Mouse (Mus musculus): ENCODE results near the gene Robo1. TPM values are rescaled to one million over a fixed set of nuclear protein-coding genes. Genes with fewer than 3 reads are reported as not detected.

Gene Robo1
- polyA plus RNA-seq, 1 experiment from 2014 or later = 58.1 TPM

DNA sequence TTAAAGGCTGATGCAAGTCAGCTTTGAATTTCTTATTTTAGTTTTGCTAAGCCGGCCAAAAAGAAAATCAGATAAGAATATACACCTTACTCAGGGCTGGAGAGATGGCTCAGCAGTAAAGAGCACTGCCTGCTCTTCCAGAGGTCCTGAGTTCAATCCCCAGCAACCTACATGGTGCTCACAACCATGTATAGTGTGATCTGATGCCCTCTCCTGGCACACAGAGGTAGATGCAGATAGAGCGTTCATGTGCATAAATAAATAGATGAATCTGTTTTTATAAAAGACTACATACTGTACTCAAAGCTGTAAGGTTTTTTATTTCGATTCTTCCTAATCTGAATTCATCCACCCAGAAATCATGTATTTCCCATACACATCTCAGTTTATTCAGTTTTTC, 655.7 kb downstream of the Robo1 start:
- Histone ChIP-seq H3K4me1 (replicated peaks; ENCODE audit: control insufficient read depth, insufficient read depth, low read length) (peaks cover 12% of the 10 kb centered on the region), H3K9ac (replicated peaks; ENCODE audit: low read depth, low read length) (no peak overlapping the region), H3K4me2 (ENCODE audit: low read length) (no peak overlapping the region), H3K9me3 (ENCODE audit: control insufficient read depth, low read length) (0 out of 2 replicates have a peak, but pooled peaks cover 5% of the 10 kb centered on the region), H3K27ac (ENCODE audit: low read length) (no peak overlapping the region), H3K36me3 (ENCODE audit: control insufficient read depth, insufficient read depth) (no peaks in the 10 kb centered on the region; the same call in none of the 2 replicates), H3K27me3 (replicated peaks; ENCODE audit: control insufficient read depth, insufficient read depth, low read length) (no peaks in the 10 kb centered on the region), H3K4me3 (replicated peaks; ENCODE audit: low read length) (no peak overlapping the region)
- ATAC-seq = no peak
- WGBS = 95% methylated on average over 3 of the region's 3 CpGs

DNA sequence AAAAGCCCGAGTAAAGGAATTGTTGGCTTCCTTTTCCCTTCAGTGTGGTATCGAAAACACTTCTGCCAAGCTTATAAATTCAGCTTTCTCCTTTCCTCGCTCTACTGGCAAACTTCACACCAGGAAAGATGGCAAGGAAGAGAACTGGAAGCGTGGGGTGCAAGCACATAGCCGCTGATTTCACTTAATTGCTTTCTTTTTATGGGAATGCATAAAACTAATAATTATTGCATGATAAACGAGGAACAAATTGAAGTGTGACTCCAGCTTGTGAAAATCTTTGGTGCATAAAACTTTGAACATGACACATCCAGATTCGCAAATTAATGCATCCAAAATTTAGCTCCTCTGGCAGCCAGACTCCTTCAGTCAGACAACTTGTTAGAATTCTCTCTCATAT, 659.4 kb downstream of the Robo1 start:
- ATAC-seq = peak; percentile 78

DNA sequence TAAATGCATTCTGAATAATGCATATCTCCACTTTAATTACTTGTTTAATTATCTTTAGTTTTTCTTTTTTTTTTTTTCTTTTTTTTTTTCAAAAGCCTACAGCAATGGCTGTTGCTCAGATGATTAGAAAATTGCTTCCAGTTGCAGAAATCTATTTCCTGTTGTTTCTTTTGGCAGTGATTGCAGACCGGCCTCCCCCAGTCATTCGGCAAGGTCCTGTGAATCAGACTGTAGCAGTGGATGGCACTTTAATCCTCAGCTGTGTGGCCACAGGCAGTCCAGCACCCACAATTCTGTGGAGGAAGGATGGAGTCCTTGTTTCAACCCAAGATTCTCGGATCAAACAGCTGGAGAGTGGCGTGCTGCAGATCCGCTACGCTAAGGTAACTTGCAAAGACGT, 661.9 kb downstream of the Robo1 start:
- ATAC-seq = no peak
- Histone ChIP-seq H3K27me3 (replicated peaks; ENCODE audit: control insufficient read depth, insufficient read depth, low read length) (no peaks in the 10 kb centered on the region), H3K9me3 (ENCODE audit: control insufficient read depth, low read length) (no peaks in the 10 kb centered on the region), H3K36me3 (ENCODE audit: control insufficient read depth, insufficient read depth) (0 out of 2 replicates have a peak, but pooled peaks cover 3% of the 10 kb centered on the region), H3K9ac (replicated peaks; ENCODE audit: low read depth, low read length) (no peak overlapping the region), H3K4me3 (replicated peaks; ENCODE audit: low read length) (no peak overlapping the region), H3K4me2 (ENCODE audit: low read length) (no peak overlapping the region), H3K4me1 (replicated peaks; ENCODE audit: control insufficient read depth, insufficient read depth, low read length) (peaks cover 6% of the 10 kb centered on the region), H3K27ac (ENCODE audit: low read length) (peak overlapping the region; percentile 18; the same call in 1 of the 2 replicates)
- WGBS = 77% methylated on average over 7 of the region's 7 CpGs

More for the DNA sequence above, 659.4 kb downstream of the Robo1 start:
- Histone ChIP-seq H3K36me3 (ENCODE audit: control insufficient read depth, insufficient read depth) (no peaks in the 10 kb centered on the region; the same call in 1 of the 2 replicates), H3K4me3 (replicated peaks; ENCODE audit: low read length) (no peak overlapping the region), H3K27ac (ENCODE audit: low read length) (peak overlapping the region; percentile 58; the same call in 1 of the 2 replicates), H3K9me3 (ENCODE audit: control insufficient read depth, low read length) (0 out of 2 replicates have a peak, but pooled peaks cover 5% of the 10 kb centered on the region), H3K4me2 (ENCODE audit: low read length) (no peak overlapping the region), H3K27me3 (replicated peaks; ENCODE audit: control insufficient read depth, insufficient read depth, low read length) (no peaks in the 10 kb centered on the region), H3K9ac (replicated peaks; ENCODE audit: low read depth, low read length) (no peak overlapping the region), H3K4me1 (replicated peaks; ENCODE audit: control insufficient read depth, insufficient read depth, low read length) (peaks cover 6% of the 10 kb centered on the region)
- 43% methylated on average over 7 of the region's 7 CpGs for WGBS

DNA sequence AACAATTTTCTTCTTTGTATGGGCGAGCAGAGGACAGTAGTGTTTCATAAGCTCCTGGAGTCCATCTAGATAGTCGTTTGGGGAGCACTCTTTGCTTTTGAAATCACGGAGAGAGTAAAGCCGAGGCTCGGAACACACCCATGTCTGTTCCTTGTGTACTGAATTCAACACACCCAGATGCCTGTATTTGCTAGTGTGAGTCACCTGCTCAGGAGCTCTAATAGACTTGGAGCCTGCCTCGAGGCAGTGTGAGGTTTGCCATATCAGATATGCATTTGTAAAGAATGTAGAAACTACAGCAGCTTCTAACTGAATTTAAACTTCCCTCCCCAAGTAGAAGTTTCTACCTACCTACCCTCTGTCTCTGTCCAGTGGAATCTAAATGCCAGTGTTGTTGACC, 665.6 kb downstream of the Robo1 start:
- no peaks in the 10 kb centered on the region for H3K27me3 ChIP-seq (replicated peaks; ENCODE audit: control insufficient read depth, insufficient read depth, low read length)
- no peaks in the 10 kb centered on the region for H3K9me3 ChIP-seq (ENCODE audit: control insufficient read depth, low read length)
- WGBS = 74% methylated on average over 6 of the region's 6 CpGs
- H3K36me3 ChIP-seq (ENCODE audit: control insufficient read depth, insufficient read depth) = 0 out of 2 replicates have a peak, but pooled peaks cover 3% of the 10 kb centered on the region
- H3K4me1 ChIP-seq (replicated peaks; ENCODE audit: control insufficient read depth, insufficient read depth, low read length) = peaks cover 2% of the 10 kb centered on the region; the same call in 1 of the 2 replicates
- H3K27ac ChIP-seq (ENCODE audit: low read length) = no peak overlapping the region
- H3K9ac ChIP-seq (replicated peaks; ENCODE audit: low read depth, low read length) = no peak overlapping the region
- no peak for ATAC-seq
- no peak overlapping the region for H3K4me2 ChIP-seq (ENCODE audit: low read length)
- no peak overlapping the region for H3K4me3 ChIP-seq (replicated peaks; ENCODE audit: low read length)

DNA sequence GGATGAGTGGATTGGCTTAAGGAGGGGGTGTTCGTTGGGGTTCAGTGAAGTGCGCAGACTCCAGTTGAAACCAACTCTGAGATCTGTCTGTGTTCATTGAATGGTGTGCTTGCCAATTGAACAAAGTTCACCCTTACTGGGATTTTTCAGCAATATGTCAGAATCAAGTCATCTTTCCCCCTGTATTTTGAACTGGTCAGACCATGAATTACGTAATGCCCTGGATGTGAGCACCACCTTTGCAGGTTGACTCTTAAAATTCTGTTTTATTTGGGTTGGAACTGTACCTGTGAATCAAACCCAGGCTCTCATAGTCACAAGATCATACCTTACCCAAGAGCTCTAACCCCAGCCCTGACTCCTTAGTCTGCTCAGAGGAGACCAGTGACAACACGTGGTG, 666.6 kb downstream of the Robo1 start:
- 0 out of 2 replicates have a peak, but pooled peaks cover 3% of the 10 kb centered on the region for H3K36me3 ChIP-seq (ENCODE audit: control insufficient read depth, insufficient read depth)
- H3K9me3 ChIP-seq (ENCODE audit: control insufficient read depth, low read length) = no peaks in the 10 kb centered on the region
- peaks cover 1% of the 10 kb centered on the region; the same call in 1 of the 2 replicates for H3K4me1 ChIP-seq (replicated peaks; ENCODE audit: control insufficient read depth, insufficient read depth, low read length)
- no peak overlapping the region for H3K27ac ChIP-seq (ENCODE audit: low read length)
- no peak for ATAC-seq
- WGBS = 86% methylated on average over 4 of the region's 4 CpGs
- no peak overlapping the region for H3K4me2 ChIP-seq (ENCODE audit: low read length)
- H3K4me3 ChIP-seq (replicated peaks; ENCODE audit: low read length) = no peak overlapping the region
- no peaks in the 10 kb centered on the region for H3K27me3 ChIP-seq (replicated peaks; ENCODE audit: control insufficient read depth, insufficient read depth, low read length)
- H3K9ac ChIP-seq (replicated peaks; ENCODE audit: low read depth, low read length) = no peak overlapping the region

DNA sequence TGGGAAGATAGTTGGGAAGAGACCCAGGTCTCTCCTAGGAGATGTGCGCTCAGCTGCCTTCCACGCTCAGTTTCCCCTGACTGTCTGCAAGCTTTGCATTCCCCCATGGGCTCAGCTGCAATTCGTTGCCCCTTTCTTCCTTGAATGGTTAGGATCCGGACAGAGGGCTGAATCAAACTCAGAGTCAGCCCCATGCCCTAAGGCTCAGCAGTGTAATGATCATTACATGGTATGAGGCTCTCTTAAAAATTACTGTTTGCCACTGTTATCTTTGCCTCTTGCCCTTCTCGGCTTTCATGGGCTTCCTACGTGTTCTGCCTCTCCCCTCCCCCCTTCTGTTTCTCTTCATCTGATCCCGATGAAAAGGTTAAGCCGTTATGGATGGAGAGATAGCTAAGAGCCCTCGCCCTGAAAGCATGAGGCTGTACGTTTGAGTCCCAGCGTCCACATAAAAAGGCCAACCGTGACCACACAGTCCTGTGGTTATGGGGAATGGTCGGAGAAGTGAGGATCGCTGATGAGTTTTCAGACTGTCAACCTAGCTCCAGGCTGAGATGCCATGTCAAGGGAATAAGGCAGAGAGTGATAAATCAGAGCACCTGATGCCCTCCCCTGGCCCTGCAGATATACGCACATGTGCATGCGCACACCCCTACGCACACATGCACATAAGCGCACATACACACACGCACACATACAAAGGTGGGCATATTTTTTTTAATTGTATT, 668.9 kb downstream of the Robo1 start:
- ATAC-seq = no peak
- H3K9ac ChIP-seq (replicated peaks; ENCODE audit: low read depth, low read length) = no peak overlapping the region
- no peak overlapping the region for H3K4me2 ChIP-seq (ENCODE audit: low read length)
- 0 out of 2 replicates have a peak, but pooled peaks cover 3% of the 10 kb centered on the region for H3K36me3 ChIP-seq (ENCODE audit: control insufficient read depth, insufficient read depth)
- no peak overlapping the region for H3K27ac ChIP-seq (ENCODE audit: low read length)
- no peaks in the 10 kb centered on the region for H3K9me3 ChIP-seq (ENCODE audit: control insufficient read depth, low read length)
- WGBS = 79% methylated on average over 19 of the region's 19 CpGs
- 0 out of 2 replicates have a peak, but pooled peaks cover 2% of the 10 kb centered on the region for H3K4me1 ChIP-seq (replicated peaks; ENCODE audit: control insufficient read depth, insufficient read depth, low read length)
- H3K4me3 ChIP-seq (replicated peaks; ENCODE audit: low read length) = no peak overlapping the region
- no peaks in the 10 kb centered on the region for H3K27me3 ChIP-seq (replicated peaks; ENCODE audit: control insufficient read depth, insufficient read depth, low read length)

DNA sequence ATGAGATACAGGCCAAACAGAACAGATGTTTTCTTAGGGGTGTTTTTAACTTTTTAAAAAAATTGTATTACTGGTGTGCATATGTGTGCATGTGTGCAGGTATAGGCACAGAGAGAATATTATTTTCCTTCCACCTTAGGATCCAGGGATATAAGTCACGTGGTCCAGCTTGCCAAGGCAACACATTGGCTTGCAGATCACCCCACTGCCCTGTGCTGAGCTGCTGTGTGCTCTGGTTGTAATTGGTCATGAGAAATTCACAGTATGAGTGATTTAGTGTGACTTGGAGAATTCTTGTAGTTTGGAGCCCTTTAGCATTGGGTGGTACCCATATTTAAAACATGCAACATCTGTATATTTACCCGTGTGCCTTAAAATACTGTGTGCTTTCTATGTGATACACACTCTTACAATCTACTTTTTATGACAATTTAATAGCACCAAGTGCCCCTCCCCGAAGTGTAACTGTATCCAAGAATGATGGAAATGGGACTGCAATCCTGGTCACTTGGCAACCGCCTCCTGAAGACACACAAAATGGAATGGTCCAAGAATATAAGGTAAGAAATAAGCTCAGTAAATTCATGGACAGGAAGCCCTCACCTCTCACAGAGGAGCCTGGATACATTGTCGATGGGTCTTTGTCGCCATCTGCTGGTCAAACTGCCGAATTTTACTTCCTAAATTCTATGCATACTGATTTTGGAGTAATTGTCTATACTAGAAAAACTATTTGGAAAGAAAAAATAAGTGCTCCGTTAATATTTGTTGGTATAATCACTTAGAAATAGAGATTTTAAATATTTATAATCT, 671.5 kb downstream of the Robo1 start:
- no peaks in the 10 kb centered on the region for H3K9me3 ChIP-seq (ENCODE audit: control insufficient read depth, low read length)
- H3K27ac ChIP-seq (ENCODE audit: low read length) = no peak overlapping the region
- H3K9ac ChIP-seq (replicated peaks; ENCODE audit: low read depth, low read length) = no peak overlapping the region
- no peaks in the 10 kb centered on the region for H3K36me3 ChIP-seq (ENCODE audit: control insufficient read depth, insufficient read depth)
- peak; percentile 73 for ATAC-seq
- no peaks in the 10 kb centered on the region for H3K27me3 ChIP-seq (replicated peaks; ENCODE audit: control insufficient read depth, insufficient read depth, low read length)
- no peak overlapping the region for H3K4me2 ChIP-seq (ENCODE audit: low read length)
- H3K4me1 ChIP-seq (replicated peaks; ENCODE audit: control insufficient read depth, insufficient read depth, low read length) = 0 out of 2 replicates have a peak, but pooled peaks cover 2% of the 10 kb centered on the region
- H3K4me3 ChIP-seq (replicated peaks; ENCODE audit: low read length) = no peak overlapping the region
- 27% methylated on average over 8 of the region's 8 CpGs for WGBS

DNA sequence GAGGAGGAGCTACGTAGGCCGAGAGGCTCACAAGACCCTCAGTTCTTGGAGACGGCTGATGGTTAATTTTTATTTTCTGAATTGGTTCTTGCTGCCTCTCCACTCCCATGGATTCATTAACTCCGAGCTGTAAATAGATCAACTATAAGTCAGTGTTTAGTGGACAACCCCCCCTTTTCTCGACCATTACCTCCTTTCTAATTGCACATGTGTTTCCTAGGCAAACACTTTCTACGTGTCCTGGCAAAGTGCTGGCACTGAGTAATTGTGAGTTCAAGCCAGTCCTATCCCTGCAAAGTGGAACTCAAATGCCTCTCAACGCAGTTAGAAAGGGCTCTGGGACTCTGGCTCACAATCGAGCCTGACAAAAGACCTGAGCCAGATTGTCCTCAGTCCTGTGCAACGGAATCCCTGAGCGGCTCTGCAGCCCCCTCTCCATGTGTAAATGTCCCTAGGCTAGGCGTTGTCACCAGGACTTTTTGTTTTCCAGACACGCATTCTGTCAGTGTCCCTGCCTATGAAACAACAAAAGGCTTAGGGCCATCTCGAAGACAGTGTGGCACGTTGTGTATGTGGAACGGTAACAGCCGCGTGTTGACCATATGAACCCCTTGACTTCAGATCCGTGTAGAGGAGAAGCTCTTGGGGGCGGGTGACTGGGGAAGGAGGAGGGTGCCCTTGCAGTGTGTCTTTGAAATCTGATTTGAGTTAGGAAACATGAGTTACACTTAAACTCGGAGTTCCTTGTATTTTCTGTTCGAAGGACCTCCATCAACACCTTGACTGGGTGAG, 682.5 kb downstream of the Robo1 start:
- Histone ChIP-seq H3K9me3 (ENCODE audit: control insufficient read depth, low read length) (no peaks in the 10 kb centered on the region), H3K9ac (replicated peaks; ENCODE audit: low read depth, low read length) (no peak overlapping the region), H3K4me3 (replicated peaks; ENCODE audit: low read length) (no peak overlapping the region), H3K4me1 (replicated peaks; ENCODE audit: control insufficient read depth, insufficient read depth, low read length) (peaks cover 2% of the 10 kb centered on the region; the same call in 1 of the 2 replicates), H3K4me2 (ENCODE audit: low read length) (no peak overlapping the region), H3K27me3 (replicated peaks; ENCODE audit: control insufficient read depth, insufficient read depth, low read length) (no peaks in the 10 kb centered on the region), H3K36me3 (ENCODE audit: control insufficient read depth, insufficient read depth) (0 out of 2 replicates have a peak, but pooled peaks cover 7% of the 10 kb centered on the region), H3K27ac (ENCODE audit: low read length) (no peak overlapping the region)
- no peak for ATAC-seq
- 85% methylated on average over 21 of the region's 21 CpGs for WGBS

All from forebrain, embryonic 16.5 days (tissue).